Mouse (Mus musculus) lung, postnatal 4 days (tissue): ENCODE results near the gene Olfr1042.
"Not testable (repeated sequence)": the region's sequence is repeated elsewhere in the genome, so short reads cannot be mapped to it uniquely, and the experiment has no call there.

Source experiments
- DNase-seq, 2 experiments: peaks; one replicate each; pipeline ENCODE4 v3.0.0; 2021

Olfr1042 gene

GRCm38 (mm10) chr2:86161738-86162137, at the start of gene Olfr1042:
TSS of gene Olfr1042 (minus strand) at chr2:86161838.
- DNase-seq, result no peak

GRCm38 (mm10) chr2:86202909-86203308, 41.3 kb upstream of the Olfr1042 start, which contains the start of gene Olfr1045:
TSS of gene Olfr1045 (minus strand) at chr2:86203009.
- DNase-seq, result no peak

- no peak for DNase-seq
These were observed 34.2 kb upstream of the Olfr1042 start for GRCm38 (mm10) chr2:86195863-86196262.

- DNase-seq, result no peak
These were observed 23.9 kb upstream of the Olfr1042 start, which contains the start of gene Olfr52 for GRCm38 (mm10) chr2:86185583-86185982. TSS of gene Olfr52 (minus strand) at chr2:86185683.

- DNase-seq, result no peak
These were observed 18.3 kb upstream of the Olfr1042 start for GRCm38 (mm10) chr2:86179950-86180349.

GRCm38 (mm10) chr2:86177720-86178119, 16.1 kb upstream of the Olfr1042 start, which contains the start of gene Olfr1044:
TSS of gene Olfr1044 (minus strand) at chr2:86177820.
- no peak for DNase-seq

GRCm38 (mm10) chr2:86175422-86175821, 13.8 kb upstream of the Olfr1042 start:
- DNase-seq, result not testable (repeated sequence)

GRCm38 (mm10) chr2:86167422-86167821, 5.8 kb upstream of the Olfr1042 start, which contains the start of gene Olfr1043:
TSS of gene Olfr1043 (minus strand) at chr2:86167522.
- no peak for DNase-seq

GRCm38 (mm10) chr2:86146632-86147031, 15.0 kb downstream of the Olfr1042 start, which contains the start of gene Olfr1040:
TSS of gene Olfr1040 (minus strand) at chr2:86146732.
- DNase-seq, result no peak

GRCm38 (mm10) chr2:86135828-86136227, 25.8 kb downstream of the Olfr1042 start, which contains the start of gene Olfr1039:
TSS of gene Olfr1039 (minus strand) at chr2:86135928.
- DNase-seq, result no peak
